Mouse (Mus musculus) MEL (cell line): ENCODE measurements around the gene Abcc5. TPM values are rescaled to one million over a fixed set of nuclear protein-coding genes. Genes with fewer than 3 reads are reported as not detected.

ENCODE experiments used
- DNase-seq: peaks from one replicate; pipeline ENCODE4 v3.0.0; 2011; ENCODE audit warnings: low read depth, low spot score
- H3K27ac ChIP-seq: 2 replicates; pipeline ENCODE4 v1.5.1; 2012; ENCODE audit warnings: low read depth, mild to moderate bottlenecking, control low read depth, low read length, moderate library complexity; ENCODE audit not compliant: control insufficient read depth
- H3K27me3 ChIP-seq, 2 experiments: fragments of 150-350 bp in 1 of 2; sonication (generic) in 1 of 2; 2 replicates each; pipeline ENCODE4 v1.6.1; 2012; ENCODE audit warnings: low read length in 2 of 2, mild to moderate bottlenecking in 2 of 2, improper control_type of control experiment in 1 of 2, moderate library complexity in 1 of 2; ENCODE audit not compliant: insufficient read depth in 2 of 2, control insufficient read depth in 1 of 2
- H3K36me3 ChIP-seq, 2 experiments: 2 replicates each; pipeline ENCODE4 v1.6.1; 2012 to 2014; ENCODE audit warnings: low read length in 2 of 2, improper control_type of control experiment in 1 of 2, inconsistent platforms in 1 of 2, mild to moderate bottlenecking in 1 of 2; ENCODE audit not compliant: insufficient read depth in 2 of 2, control insufficient read depth in 1 of 2
- H3K4me1 ChIP-seq, 2 experiments: fragments of 150-350 bp in 1 of 2; sonication (generic) in 1 of 2; 2 replicates each; pipeline ENCODE4 v1.6.1; 2012; ENCODE audit warnings: low read length in 2 of 2, improper control_type of control experiment in 1 of 2, mild to moderate bottlenecking in 1 of 2; ENCODE audit not compliant: insufficient read depth in 2 of 2, control insufficient read depth in 1 of 2
- H3K4me3 ChIP-seq, 2 experiments: fragments of 150-350 bp in 1 of 2; sonication (generic) in 1 of 2; 2 replicates each; pipeline ENCODE4 v1.5.1; 2012; ENCODE audit warnings: low read depth in 2 of 2, low read length in 2 of 2, mild to moderate bottlenecking in 2 of 2, moderate library complexity in 2 of 2, control low read depth in 1 of 2, improper control_type of control experiment in 1 of 2; ENCODE audit not compliant: control insufficient read depth in 1 of 2, insufficient read depth in 1 of 2
- H3K79me2 ChIP-seq: 2 replicates; pipeline ENCODE4 v1.6.1; 2012; ENCODE audit warnings: mild to moderate bottlenecking, low read length, moderate library complexity; ENCODE audit not compliant: control insufficient read depth, poor library complexity, insufficient read depth
- H3K9ac ChIP-seq: 2 replicates; pipeline ENCODE4 v1.6.1; 2012; ENCODE audit warnings: low read depth, mild to moderate bottlenecking, control low read depth, low read length, moderate library complexity; ENCODE audit not compliant: control insufficient read depth, poor library complexity, severe bottlenecking
- H3K9me3 ChIP-seq: fragments of 150-350 bp; sonication (generic); replicated peaks from 2 replicates; pipeline ENCODE4 v1.6.1; 2012; ENCODE audit warnings: mild to moderate bottlenecking, low read length, improper control_type of control experiment, moderate library complexity; ENCODE audit not compliant: insufficient read depth
- BHLHE40 ChIP-seq: IDR thresholded peaks from 2 replicates; pipeline ENCODE4 v1.6.1; 2012; ENCODE audit warnings: low read depth, mild to moderate bottlenecking, inconsistent platforms, low read length, improper control_type of control experiment, borderline replicate concordance
- CHD1 ChIP-seq: IDR thresholded peaks from 2 replicates; pipeline ENCODE4 v1.6.1; 2012; ENCODE audit warnings: low read depth, mild to moderate bottlenecking, inconsistent platforms, low read length, improper control_type of control experiment
- CHD2 ChIP-seq: IDR thresholded peaks from 2 replicates; pipeline ENCODE4 v1.6.1; 2011; ENCODE audit warnings: low read length, improper control_type of control experiment
- CTCF ChIP-seq, 3 experiments: IDR thresholded peaks in 2 of 3; conservative IDR thresholded peaks in 1 of 3; 2 replicates each; pipeline ENCODE4 v1.5.1; 2011 to 2012; ENCODE audit warnings: low read length in 3 of 3, low read depth in 2 of 3, mild to moderate bottlenecking in 2 of 3, improper control_type of control experiment in 1 of 3, inconsistent platforms in 1 of 3, mixed read lengths in 1 of 3, moderate library complexity in 1 of 3; ENCODE audit not compliant: control insufficient read depth in 1 of 3, insufficient read depth in 1 of 3, poor library complexity in 1 of 3, severe bottlenecking in 1 of 3
- E2F4 ChIP-seq: IDR thresholded peaks from 2 replicates; pipeline ENCODE4 v1.6.1; 2011; ENCODE audit warnings: low read depth, low read length, improper control_type of control experiment, borderline replicate concordance
- ELF1 ChIP-seq: IDR thresholded peaks from 2 replicates; pipeline ENCODE4 v1.6.1; 2014; ENCODE audit warnings: low read depth, mild to moderate bottlenecking, inconsistent platforms, low read length, improper control_type of control experiment, moderate library complexity
- EP300 ChIP-seq, 2 experiments: IDR thresholded peaks; 2 replicates each; pipeline ENCODE4 v1.6.1; 2011; ENCODE audit warnings: improper control_type of control experiment in 2 of 2, low read length in 2 of 2, low read depth in 1 of 2, mild to moderate bottlenecking in 1 of 2
- ETS1 ChIP-seq: IDR thresholded peaks from 2 replicates; pipeline ENCODE4 v1.6.1; 2012; ENCODE audit warnings: low read depth, mild to moderate bottlenecking, inconsistent platforms, low read length, improper control_type of control experiment, moderate library complexity
- GATA1 ChIP-seq: IDR thresholded peaks from 2 replicates; pipeline ENCODE4 v1.6.1; 2011; ENCODE audit warnings: low read depth, low read length, improper control_type of control experiment
- MAFK ChIP-seq: IDR thresholded peaks from 2 replicates; pipeline ENCODE4 v1.6.1; 2011; ENCODE audit warnings: low read depth, mild to moderate bottlenecking, low read length, improper control_type of control experiment, borderline replicate concordance
- MYB ChIP-seq: IDR thresholded peaks from 2 replicates; pipeline ENCODE4 v1.6.1; 2011; ENCODE audit warnings: mild to moderate bottlenecking, low read depth, low read length, improper control_type of control experiment
- NELFE ChIP-seq: IDR thresholded peaks from 2 replicates; pipeline ENCODE4 v1.6.1; 2011; ENCODE audit warnings: low read depth, low read length, improper control_type of control experiment
- NRF1 ChIP-seq: IDR thresholded peaks from 2 replicates; pipeline ENCODE4 v1.6.1; 2014; ENCODE audit warnings: low read depth, mild to moderate bottlenecking, inconsistent platforms, low read length, improper control_type of control experiment, moderate library complexity; ENCODE audit not compliant: poor library complexity, insufficient read depth, severe bottlenecking
- POLR2AphosphoS5 ChIP-seq: IDR thresholded peaks from 2 replicates; pipeline ENCODE4 v1.6.1; 2012; ENCODE audit warnings: low read depth, borderline replicate concordance, mild to moderate bottlenecking, inconsistent platforms, low read length, moderate library complexity, mixed read lengths
- TBP ChIP-seq: IDR thresholded peaks from 2 replicates; pipeline ENCODE4 v1.8.0; 2011; ENCODE audit warnings: low read depth, low read length, improper control_type of control experiment
- TCF12 ChIP-seq: IDR thresholded peaks from 2 replicates; pipeline ENCODE4 v1.6.1; 2014; ENCODE audit warnings: low read depth, mild to moderate bottlenecking, inconsistent platforms, low read length, improper control_type of control experiment, moderate library complexity
- USF1 ChIP-seq: IDR thresholded peaks from 2 replicates; pipeline ENCODE4 v1.6.1; 2014; ENCODE audit warnings: low read depth, mild to moderate bottlenecking, inconsistent platforms, low read length, improper control_type of control experiment, moderate library complexity
- USF2 ChIP-seq, 2 experiments: IDR thresholded peaks; 2 replicates each; pipeline ENCODE4 v1.6.1; 2011 to 2012; ENCODE audit warnings: improper control_type of control experiment in 2 of 2, low read length in 2 of 2, borderline replicate concordance in 1 of 2, inconsistent platforms in 1 of 2, low read depth in 1 of 2, mild to moderate bottlenecking in 1 of 2; ENCODE audit not compliant: insufficient read depth in 1 of 2
- ZC3H11A ChIP-seq: IDR thresholded peaks from 2 replicates; pipeline ENCODE4 v1.6.1; 2012; ENCODE audit warnings: low read depth, mild to moderate bottlenecking, inconsistent platforms, low read length, improper control_type of control experiment
- ZKSCAN1 ChIP-seq: IDR thresholded peaks from 2 replicates; pipeline ENCODE4 v1.6.1; 2012; ENCODE audit warnings: low read depth, mild to moderate bottlenecking, inconsistent platforms, low read length, improper control_type of control experiment, moderate library complexity
- polyA plus RNA-seq, 2 experiments: library from polyadenylated mRNA; stranded (reverse) in 1 of 2; unstranded in 1 of 2; fragments of >175 nt in 1 of 2; fragments of >200 nt in 1 of 2; gene quantifications; 2 replicates each; pipeline versions ENCODE4 v1.2.1 to v1.2.4; 2012; ENCODE audit warnings: low replicate concordance in 2 of 2, low read depth in 1 of 2; ENCODE audit not compliant: insufficient read length in 2 of 2, insufficient read depth in 1 of 2, missing spikeins in 1 of 2
- total RNA-seq: library from RNA; depleted of rRNA; stranded (reverse); fragments of 300-350 nt; gene quantifications from 2 replicates; pipeline ENCODE4 v1.2.3, GENCODE M21; 2012

Abcc5 gene
- total and polyA plus RNA-seq, 3 experiments, result 17.6 to 31.7 TPM; not detected in 1

GRCm38 (mm10) chr16:20413870-20414331, 12.3 kb downstream of the Abcc5 start:
- Histone ChIP-seq H3K27ac (no peak overlapping the region), H3K79me2 (no peaks in the 10 kb centered on the region), H3K9me3 (no peaks in the 10 kb centered on the region), H3K4me3 (no peak overlapping the region), H3K36me3 (peaks cover 3 to 8% of the 10 kb centered on the region in 2 experiments), H3K4me1 (peaks cover 0 to 7% of the 10 kb centered on the region in 2 experiments; a peak in 2 of 4 replicates), H3K27me3 (no peaks in the 10 kb centered on the region), H3K9ac (no peak overlapping the region)
- no peak for DNase-seq
- TF ChIP-seq EP300 (IDR thresholded peaks at IDR 0.05; ENCODE audit: low read depth in 1 of 2, low read length in 2 of 2), result no peak
- peak; percentile 30; the same call in 1 of the 2 replicates for TF ChIP-seq USF1
- TF ChIP-seq GATA1, result peak; percentile 21; the same call in 1 of the 2 replicates
- TF ChIP-seq NELFE, result no peak
- no peak for TF ChIP-seq NRF1

- H3K36me3 ChIP-seq, result peaks cover 3 to 8% of the 10 kb centered on the region in 2 experiments
- no peaks in the 10 kb centered on the region for H3K79me2 ChIP-seq
- no peak overlapping the region for H3K27ac ChIP-seq
- no peaks in the 10 kb centered on the region for H3K9me3 ChIP-seq
- TF ChIP-seq ETS1, result no peak
- TF ChIP-seq TCF12, result no peak
- TF ChIP-seq EP300 (IDR thresholded peaks at IDR 0.05; ENCODE audit: low read depth in 1 of 2, low read length in 2 of 2), result no peak
- no peak for TF ChIP-seq ZKSCAN1
- no peak for TF ChIP-seq ZC3H11A
- TF ChIP-seq E2F4, result no peak
- no peak for TF ChIP-seq MYB
- TF ChIP-seq ELF1, result no peak
- no peak for TF ChIP-seq CTCF (IDR thresholded peaks at IDR 0.05 in 2 of 3, conservative IDR thresholded peaks at IDR 0.05 in 1 of 3; ENCODE audit: control insufficient read depth in 1 of 3, insufficient read depth in 1 of 3, low read depth in 2 of 3, low read length in 3 of 3, poor library complexity in 1 of 3, severe bottlenecking in 1 of 3)
- no peak for TF ChIP-seq BHLHE40
- TF ChIP-seq CHD2, result no peak
- no peak for TF ChIP-seq NRF1
- no peak for TF ChIP-seq TBP
- no peak for TF ChIP-seq POLR2AphosphoS5
- no peak for TF ChIP-seq MAFK
- TF ChIP-seq USF2 (IDR thresholded peaks at IDR 0.05; ENCODE audit: borderline replicate concordance in 1 of 2, insufficient read depth in 1 of 2, low read depth in 1 of 2, low read length in 2 of 2), result no peak
- TF ChIP-seq GATA1, result no peak
- no peak for TF ChIP-seq CHD1
- H3K27me3 ChIP-seq, result no peaks in the 10 kb centered on the region
- no peak overlapping the region for H3K9ac ChIP-seq
- DNase-seq, result no peak
- no peak overlapping the region for H3K4me3 ChIP-seq
- H3K4me1 ChIP-seq, result peaks cover 0 to 7% of the 10 kb centered on the region in 2 experiments; a peak in 2 of 4 replicates
These were observed 14.1 kb downstream of the Abcc5 start for GRCm38 (mm10) chr16:20411958-20412570.
